Mouse (Mus musculus): ENCODE measurements around the gene Pnpla2. TPM values are rescaled to one million over a fixed set of nuclear protein-coding genes. Genes with fewer than 3 reads are reported as not detected.

The Pnpla2 gene
- polyA plus RNA-seq, 1 experiment from 2014 or later, result 20.5 TPM

GRCm38 (mm10) chr7:141476226-141476980 is 21.4 kb downstream of the Pnpla2 start:
- Histone ChIP-seq H3K27me3 (replicated peaks; ENCODE audit: control insufficient read depth, insufficient read depth, low read length) (peaks cover 10% of the 10 kb centered on the region), H3K27ac (ENCODE audit: low read length) (peak overlapping the region; percentile 54; the same call in 1 of the 2 replicates), H3K9me3 (ENCODE audit: control insufficient read depth, low read length) (no peaks in the 10 kb centered on the region), H3K4me2 (ENCODE audit: low read length) (peak overlapping the region; percentile 80), H3K9ac (replicated peaks; ENCODE audit: low read depth, low read length) (no peak overlapping the region), H3K4me3 (replicated peaks; ENCODE audit: low read length) (no peak overlapping the region; the same call in 1 of the 2 replicates), H3K4me1 (replicated peaks; ENCODE audit: control insufficient read depth, insufficient read depth, low read length) (peaks cover 31% of the 10 kb centered on the region), H3K36me3 (ENCODE audit: control insufficient read depth, insufficient read depth) (peaks cover 3% of the 10 kb centered on the region)
- 10% methylated on average over 13 of the region's 17 CpGs for whole genome bisulfite sequencing
- ATAC-seq, result no peak

GRCm38 (mm10) chr7:141476981-141477370 is 22.0 kb downstream of the Pnpla2 start:
- peaks cover 36% of the 10 kb centered on the region for H3K4me1 ChIP-seq (replicated peaks; ENCODE audit: control insufficient read depth, insufficient read depth, low read length)
- H3K27me3 ChIP-seq (replicated peaks; ENCODE audit: control insufficient read depth, insufficient read depth, low read length), result peaks cover 10% of the 10 kb centered on the region
- H3K4me3 ChIP-seq (replicated peaks; ENCODE audit: low read length), result no peak overlapping the region; the same call in 1 of the 2 replicates
- H3K9ac ChIP-seq (replicated peaks; ENCODE audit: low read depth, low read length), result no peak overlapping the region
- H3K4me2 ChIP-seq (ENCODE audit: low read length), result 0 out of 2 replicates have a peak overlapping the region, but pooled peaks have one; percentile 2
- no peak overlapping the region for H3K27ac ChIP-seq (ENCODE audit: low read length)
- 20% methylated on average over 7 of the region's 7 CpGs for WGBS
- H3K9me3 ChIP-seq (ENCODE audit: control insufficient read depth, low read length), result no peaks in the 10 kb centered on the region
- H3K36me3 ChIP-seq (ENCODE audit: control insufficient read depth, insufficient read depth), result peaks cover 2% of the 10 kb centered on the region; the same call in 1 of the 2 replicates
- ATAC-seq, result no peak

DNA sequence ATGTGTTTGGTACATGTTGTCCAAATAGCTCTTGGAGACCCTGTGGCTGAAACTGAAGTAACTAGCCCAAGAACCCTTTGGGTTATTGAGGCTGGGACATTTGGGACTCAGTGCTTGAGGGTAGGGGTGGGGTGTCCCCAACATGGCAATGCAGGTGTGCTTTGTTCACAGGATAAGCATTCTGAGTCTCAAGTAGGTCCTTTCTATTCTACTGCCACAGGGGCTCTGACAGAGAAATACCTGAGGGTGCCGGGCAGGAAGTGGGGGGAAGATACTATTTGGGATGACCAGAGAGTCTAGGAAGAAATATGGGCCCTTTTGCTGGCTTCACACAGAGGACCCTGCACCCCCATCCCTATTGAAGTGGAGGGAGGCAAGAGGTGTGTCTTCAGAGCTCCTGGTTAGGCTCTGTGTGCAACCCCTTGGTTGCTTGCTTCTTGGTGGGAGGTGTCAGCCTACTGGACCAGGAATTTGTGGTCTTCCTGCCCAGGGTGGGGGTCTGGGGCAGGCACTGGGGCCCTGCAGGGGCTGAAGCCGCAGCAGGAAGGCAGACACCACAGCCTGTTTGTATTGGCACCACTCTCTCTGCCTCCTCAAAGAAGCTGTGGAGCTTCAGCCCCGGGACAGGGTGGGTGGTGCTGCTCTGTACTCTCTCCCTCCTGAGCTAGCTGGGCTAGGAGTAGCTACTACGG is 22.7 kb downstream of the Pnpla2 start:
- Histone ChIP-seq H3K9ac (replicated peaks; ENCODE audit: low read depth, low read length) (no peak overlapping the region), H3K27me3 (replicated peaks; ENCODE audit: control insufficient read depth, insufficient read depth, low read length) (peaks cover 10% of the 10 kb centered on the region), H3K4me3 (replicated peaks; ENCODE audit: low read length) (no peak overlapping the region), H3K4me2 (ENCODE audit: low read length) (no peak overlapping the region), H3K27ac (ENCODE audit: low read length) (no peak overlapping the region), H3K36me3 (ENCODE audit: control insufficient read depth, insufficient read depth) (peaks cover under 1% of the 10 kb centered on the region; the same call in 1 of the 2 replicates), H3K9me3 (ENCODE audit: control insufficient read depth, low read length) (no peaks in the 10 kb centered on the region), H3K4me1 (replicated peaks; ENCODE audit: control insufficient read depth, insufficient read depth, low read length) (peaks cover 41% of the 10 kb centered on the region)
- WGBS, result 78% methylated on average over 4 of the region's 4 CpGs
- no peak for ATAC-seq

DNA sequence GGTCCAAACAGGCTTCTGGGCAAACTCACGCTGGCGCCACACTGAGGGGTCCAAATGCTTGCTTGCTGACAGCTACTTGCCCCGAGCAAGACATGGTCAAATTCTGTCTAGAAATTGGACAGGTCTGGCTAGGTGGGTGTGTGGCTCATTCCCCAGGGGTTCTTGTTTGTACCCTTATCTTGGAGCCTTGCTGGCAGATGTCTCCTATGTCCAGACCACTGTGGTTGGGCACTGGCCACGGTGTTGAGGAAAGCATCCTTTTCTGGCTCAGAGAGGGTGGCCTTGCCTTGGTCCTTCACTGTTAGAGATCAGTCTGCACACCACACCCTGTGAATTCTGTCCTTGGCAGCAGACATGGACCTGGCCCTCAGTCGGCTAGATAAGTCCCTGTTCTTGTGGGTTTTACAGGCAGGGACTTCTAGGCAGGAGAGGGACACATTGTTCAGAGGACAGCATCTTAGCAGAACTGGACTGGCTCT is 23.3 kb downstream of the Pnpla2 start:
- H3K4me3 ChIP-seq (replicated peaks; ENCODE audit: low read length), result no peak overlapping the region
- no peak for ATAC-seq
- 80% methylated on average over 5 of the region's 5 CpGs for WGBS
- peaks cover 46% of the 10 kb centered on the region for H3K4me1 ChIP-seq (replicated peaks; ENCODE audit: control insufficient read depth, insufficient read depth, low read length)
- peaks cover 13% of the 10 kb centered on the region for H3K27me3 ChIP-seq (replicated peaks; ENCODE audit: control insufficient read depth, insufficient read depth, low read length)
- H3K27ac ChIP-seq (ENCODE audit: low read length), result no peak overlapping the region
- no peak overlapping the region for H3K9ac ChIP-seq (replicated peaks; ENCODE audit: low read depth, low read length)
- no peaks in the 10 kb centered on the region for H3K9me3 ChIP-seq (ENCODE audit: control insufficient read depth, low read length)
- no peak overlapping the region for H3K4me2 ChIP-seq (ENCODE audit: low read length)
- H3K36me3 ChIP-seq (ENCODE audit: control insufficient read depth, insufficient read depth), result no peaks in the 10 kb centered on the region

DNA sequence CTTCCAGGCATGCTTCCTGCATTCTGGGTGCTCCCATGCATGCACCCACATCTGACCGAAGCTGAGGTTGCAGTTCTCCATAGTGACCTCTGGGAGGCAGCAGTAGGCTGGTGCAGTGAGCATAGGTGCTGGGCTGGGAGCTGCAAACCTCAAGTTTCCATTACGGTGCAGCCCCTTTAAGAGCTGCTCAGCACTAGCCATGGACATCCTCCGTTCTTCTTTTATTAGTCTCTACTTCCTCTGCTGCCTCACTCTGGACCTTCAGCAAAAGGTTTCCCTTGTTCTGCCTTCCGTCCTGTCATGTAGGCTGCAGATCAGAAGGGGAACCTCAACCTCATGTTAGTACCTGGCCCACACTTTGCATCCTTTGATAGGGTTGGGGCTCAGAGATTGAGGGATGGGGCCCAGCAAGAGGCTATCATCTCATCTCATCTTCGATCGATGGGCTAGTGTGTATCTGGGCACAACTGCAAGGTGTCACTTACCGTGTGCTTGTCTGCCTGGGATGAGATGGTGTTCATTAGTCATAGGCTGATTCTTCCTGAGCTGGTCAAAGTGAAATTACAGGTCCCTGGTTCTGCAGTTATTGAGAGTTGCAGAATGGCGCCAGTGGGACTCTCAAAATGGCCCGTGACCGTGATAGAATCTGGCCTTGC is 26.0 kb downstream of the Pnpla2 start:
- ATAC-seq, result peak; percentile 65
- Histone ChIP-seq H3K27me3 (replicated peaks; ENCODE audit: control insufficient read depth, insufficient read depth, low read length) (peaks cover 14% of the 10 kb centered on the region), H3K9me3 (ENCODE audit: control insufficient read depth, low read length) (no peaks in the 10 kb centered on the region), H3K36me3 (ENCODE audit: control insufficient read depth, insufficient read depth) (no peaks in the 10 kb centered on the region), H3K4me3 (replicated peaks; ENCODE audit: low read length) (peak overlapping the region; percentile 71), H3K27ac (ENCODE audit: low read length) (no peak overlapping the region; the same call in 1 of the 2 replicates), H3K9ac (replicated peaks; ENCODE audit: low read depth, low read length) (no peak overlapping the region), H3K4me2 (ENCODE audit: low read length) (peak overlapping the region; percentile 88), H3K4me1 (replicated peaks; ENCODE audit: control insufficient read depth, insufficient read depth, low read length) (peaks cover 35% of the 10 kb centered on the region)
- 5% methylated on average over 10 of the region's 10 CpGs for WGBS

GRCm38 (mm10) chr7:141481498-141482401 is 26.8 kb downstream of the Pnpla2 start:
- H3K9me3 ChIP-seq (ENCODE audit: control insufficient read depth, low read length), result no peaks in the 10 kb centered on the region
- under 1% methylated on average over 68 of the region's 81 CpGs for WGBS
- no peak overlapping the region; the same call in 1 of the 2 replicates for H3K27ac ChIP-seq (ENCODE audit: low read length)

DNA sequence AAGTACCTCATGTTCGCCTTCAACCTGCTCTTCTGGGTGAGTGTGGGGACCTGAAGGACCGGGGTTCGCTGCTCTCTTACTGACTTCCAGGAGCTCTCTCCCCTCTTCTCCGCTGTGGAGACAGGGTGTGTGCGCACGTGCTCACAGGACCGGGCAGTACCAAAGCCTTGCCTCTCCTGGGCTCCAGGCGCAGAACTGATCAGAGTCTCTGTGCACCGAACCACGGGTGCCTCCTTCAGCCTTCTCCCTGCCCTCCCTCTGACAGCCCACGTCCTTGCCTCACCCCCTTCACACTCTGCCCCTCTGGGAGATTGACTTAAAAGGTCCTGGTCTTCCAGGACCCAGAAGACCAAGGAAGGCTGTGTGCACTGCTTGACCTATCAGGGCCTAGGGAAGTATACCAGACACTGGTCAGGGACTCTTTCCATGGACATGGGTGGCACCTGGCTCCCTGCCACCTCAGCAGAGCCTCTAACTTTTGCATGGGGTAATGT is 27.6 kb downstream of the Pnpla2 start:
- Histone ChIP-seq H3K36me3 (ENCODE audit: control insufficient read depth, insufficient read depth) (no peaks in the 10 kb centered on the region), H3K4me2 (ENCODE audit: low read length) (peak overlapping the region; percentile 88), H3K4me3 (replicated peaks; ENCODE audit: low read length) (peak overlapping the region; percentile 71), H3K27ac (ENCODE audit: low read length) (no peak overlapping the region), H3K9ac (replicated peaks; ENCODE audit: low read depth, low read length) (peak overlapping the region; percentile 71), H3K4me1 (replicated peaks; ENCODE audit: control insufficient read depth, insufficient read depth, low read length) (peaks cover 25% of the 10 kb centered on the region), H3K9me3 (ENCODE audit: control insufficient read depth, low read length) (no peaks in the 10 kb centered on the region), H3K27me3 (replicated peaks; ENCODE audit: control insufficient read depth, insufficient read depth, low read length) (peaks cover 4% of the 10 kb centered on the region)
- ATAC-seq, result peak; percentile 24
- 4% methylated on average over 11 of the region's 11 CpGs for WGBS

More at GRCm38 (mm10) chr7:141481498-141482401, 26.8 kb downstream of the Pnpla2 start:
- no peaks in the 10 kb centered on the region for H3K36me3 ChIP-seq (ENCODE audit: control insufficient read depth, insufficient read depth)
- peak overlapping the region; percentile 71 for H3K9ac ChIP-seq (replicated peaks; ENCODE audit: low read depth, low read length)
- ATAC-seq, result peak; percentile 62
- H3K27me3 ChIP-seq (replicated peaks; ENCODE audit: control insufficient read depth, insufficient read depth, low read length), result peaks cover 10% of the 10 kb centered on the region
- H3K4me1 ChIP-seq (replicated peaks; ENCODE audit: control insufficient read depth, insufficient read depth, low read length), result peaks cover 29% of the 10 kb centered on the region
- H3K4me3 ChIP-seq (replicated peaks; ENCODE audit: low read length), result peak overlapping the region; percentile 71
- H3K4me2 ChIP-seq (ENCODE audit: low read length), result peak overlapping the region; percentile 88

DNA sequence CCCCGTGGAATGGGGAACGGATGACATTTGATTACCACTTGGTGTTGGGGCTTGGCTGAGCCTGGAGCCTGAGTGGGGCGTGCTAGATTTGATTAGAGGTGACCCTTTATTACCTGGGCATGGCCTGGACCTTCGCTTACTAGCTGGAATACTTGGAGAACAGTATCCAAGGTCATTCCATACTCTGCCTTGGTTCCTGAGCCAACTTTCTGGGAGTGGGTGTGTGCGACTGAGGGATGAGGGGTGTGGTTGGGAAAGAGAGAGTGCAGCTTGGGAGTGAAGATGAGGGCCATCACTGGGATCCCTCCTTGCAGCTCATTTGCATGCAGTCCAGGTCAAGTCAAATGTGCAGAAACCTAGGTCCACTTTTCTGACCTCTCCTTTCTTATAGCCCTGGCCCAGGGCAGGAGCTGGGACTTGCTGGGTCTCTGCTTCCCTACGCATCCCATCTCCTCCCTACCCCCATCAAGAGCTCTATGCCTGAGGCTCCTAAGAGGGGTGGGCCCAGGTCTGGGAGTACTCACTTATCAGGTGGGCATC is 28.2 kb downstream of the Pnpla2 start:
- no peaks in the 10 kb centered on the region for H3K9me3 ChIP-seq (ENCODE audit: control insufficient read depth, low read length)
- H3K4me3 ChIP-seq (replicated peaks; ENCODE audit: low read length), result no peak overlapping the region; the same call in 1 of the 2 replicates
- H3K4me1 ChIP-seq (replicated peaks; ENCODE audit: control insufficient read depth, insufficient read depth, low read length), result peaks cover 25% of the 10 kb centered on the region
- WGBS, result 75% methylated on average over 6 of the region's 6 CpGs
- H3K36me3 ChIP-seq (ENCODE audit: control insufficient read depth, insufficient read depth), result no peaks in the 10 kb centered on the region
- H3K4me2 ChIP-seq (ENCODE audit: low read length), result peak overlapping the region; percentile 88
- H3K27ac ChIP-seq (ENCODE audit: low read length), result no peak overlapping the region
- H3K9ac ChIP-seq (replicated peaks; ENCODE audit: low read depth, low read length), result no peak overlapping the region
- ATAC-seq, result no peak
- peaks cover 3% of the 10 kb centered on the region; the same call in 1 of the 2 replicates for H3K27me3 ChIP-seq (replicated peaks; ENCODE audit: control insufficient read depth, insufficient read depth, low read length)
